Mouse (Mus musculus) heart, postnatal 36 days (tissue): ENCODE results near the gene Nrn1l. TPM values are rescaled to one million over a fixed set of nuclear protein-coding genes. Genes with fewer than 3 reads are reported as not detected.

Experiments
- DNase-seq, 2 experiments: peaks; one replicate each; pipeline ENCODE4 v3.0.0; 2021 to 2022
- intact Hi-C: fragments of 180-260 bp; cut with DNase I; formaldehyde crosslinking; loops from one replicate; pipeline ENCODE4 v1.15.1; 2025
- total RNA-seq, 2 experiments: library from RNA; stranded (reverse); gene quantifications; 2 replicates each; pipeline ENCODE4 v1.2.3; 2021

Nrn1l gene
- total RNA-seq, 2 experiments from 2014 or later = 0.49 to 1.1 TPM

GRCm38 (mm10) chr8:105880754-105881520 is 12.4 kb upstream of the Nrn1l start, which contains the start of gene Edc4:
Edc4 (plus strand) TSS chr8:105880881.
- intact Hi-C loops = loop anchor here (2.0 kb wide), 1 partner anchor 20 kb away; the partner anchor contains the start of gene Nutf2
- DNase-seq = peak; percentile 91 to 93

GRCm38 (mm10) chr8:105889756-105890465 is 3.5 kb upstream of the Nrn1l start:
- intact Hi-C loops = no loop called here

GRCm38 (mm10) chr8:105890870-105891269 is 2.5 kb upstream of the Nrn1l start:
- peak; percentile 31 to 39 for DNase-seq
- intact Hi-C loops = no loop called here

More at GRCm38 (mm10) chr8:105889756-105890465, 3.5 kb upstream of the Nrn1l start:
- no peak for DNase-seq

- no peak for DNase-seq
- intact Hi-C loops = no loop called here
These were observed 935 bp upstream of the Nrn1l start for GRCm38 (mm10) chr8:105892432-105892831.

- no peak for DNase-seq
- intact Hi-C loops = no loop called here
These were observed 4.6 kb downstream of the Nrn1l start for GRCm38 (mm10) chr8:105897801-105898480.

GRCm38 (mm10) chr8:105900180-105900940 is 7.0 kb downstream of the Nrn1l start, which contains the start of gene Pskh1:
Pskh1 (plus strand) TSS chr8:105900441.
- peak; percentile 95 to 96 for DNase-seq
- intact Hi-C loops = loop anchor here (2.0 kb wide), 5 partner anchors 30 to 110 kb away; partner anchors contain the start of genes Ddx28, Nutf2 and Slc12a4

GRCm38 (mm10) chr8:105900941-105901616 is 7.7 kb downstream of the Nrn1l start:
- intact Hi-C loops = loop anchor here (2.0 kb wide), 5 partner anchors 30 to 110 kb away; partner anchors contain the start of genes Ddx28, Nutf2 and Slc12a4
- DNase-seq = no peak

GRCm38 (mm10) chr8:105919390-105919789 is 26.0 kb downstream of the Nrn1l start:
- intact Hi-C loops = no loop called here
- DNase-seq = no peak

- no peak for DNase-seq
- intact Hi-C loops = no loop called here
These were observed 31.8 kb downstream of the Nrn1l start for GRCm38 (mm10) chr8:105925123-105925522.

GRCm38 (mm10) chr8:105930602-105931001 is 37.2 kb downstream of the Nrn1l start:
- intact Hi-C loops = loop anchor here (1.0 to 5.0 kb wide), 5 partner anchors 30 to 216 kb away; partner anchors contain the start of genes Cenpt and Pskh1
- DNase-seq = peak; percentile 88 to 92

GRCm38 (mm10) chr8:105931271-105931670 is 37.9 kb downstream of the Nrn1l start:
- intact Hi-C loops = loop anchor here (2.0 to 5.0 kb wide), 3 partner anchors 30 to 159 kb away; partner anchors contain the start of genes Cenpt and Pskh1
- no peak for DNase-seq

GRCm38 (mm10) chr8:105932525-105932924 is 39.2 kb downstream of the Nrn1l start:
- DNase-seq = no peak
- intact Hi-C loops = loop anchor here (5.0 kb wide), 2 partner anchors 80 to 160 kb away; partner anchors contain the start of gene Cenpt

GRCm38 (mm10) chr8:105933762-105934161 is 40.4 kb downstream of the Nrn1l start, which contains the start of gene Ctrl:
Ctrl (minus strand) TSS chr8:105933862.
- DNase-seq = no peak
- intact Hi-C loops = loop anchor here (5.0 kb wide), 2 partner anchors 81 to 161 kb away; partner anchors contain the start of gene Cenpt

GRCm38 (mm10) chr8:105935105-105935504 is 41.7 kb downstream of the Nrn1l start:
- intact Hi-C loops = loop anchor here (5.0 kb wide), 1 partner anchor 77 kb away; the partner anchor contains the start of gene Ddx28

GRCm38 (mm10) chr8:105935863-105936603 is 42.7 kb downstream of the Nrn1l start:
- intact Hi-C loops = loop anchor here (5.0 kb wide), 1 partner anchor 76 kb away; the partner anchor contains the start of gene Ddx28
- DNase-seq = no peak

More at GRCm38 (mm10) chr8:105935105-105935504, 41.7 kb downstream of the Nrn1l start:
- DNase-seq = no peak

- peak; percentile 84 to 88 for DNase-seq
- intact Hi-C loops = loop anchor here (5.0 kb wide), 1 partner anchor 75 kb away; the partner anchor contains the start of gene Ddx28
These were observed 43.6 kb downstream of the Nrn1l start for GRCm38 (mm10) chr8:105936866-105937475.
